Mouse (Mus musculus) lung, adult 2 months (tissue): ENCODE measurements around the gene Bcat2.

Source experiments
- CTCF ChIP-seq: fragments of 200-500 bp; IDR thresholded peaks from 2 replicates; pipeline ENCODE4 v1.5.1; 2011; ENCODE audit warnings: mild to moderate bottlenecking, low read length, control low read depth; ENCODE audit not compliant: insufficient read depth
- POLR2A ChIP-seq: fragments of 200-500 bp; IDR thresholded peaks from 2 replicates; pipeline ENCODE4 v1.6.1; 2011; ENCODE audit warnings: low read depth, mild to moderate bottlenecking, control low read depth, low read length, borderline replicate concordance; ENCODE audit errors: extremely low read depth

- TF ChIP-seq CTCF (no peak), POLR2A (no peak)
Observed at GRCm38 (mm10) chr7:45564811-45565210, 5.1 kb upstream of the Bcat2 start.
